Mouse (Mus musculus): Measurements from ENCODE around the gene Aldh3a1.
A peak's percentile ranks its signal among the peaks of the same experiment; 100 is the strongest.

GRCm38 (mm10) chr11:61231329-61231728 is 24.0 kb downstream of the Aldh3a1 start:
- TF ChIP-seq EP300 (optimal IDR thresholded peaks at IDR 0.05) (no peak), CTCF (IDR thresholded peaks at IDR 0.05; ENCODE audit: low read depth) (peak; percentile 91)
